Mouse (Mus musculus) frontal cortex, postnatal 25 days (tissue): Measurements from ENCODE around the gene Trpm3.

Source experiments
- DNase-seq, 2 experiments: peaks; one replicate each; pipeline ENCODE4 v3.0.0; 2022; ENCODE audit warnings: low spot score in 2 of 2

The Trpm3 gene

GRCm38 (mm10) chr19:22138590-22139421, at the start of gene Trpm3:
TSS of gene Trpm3 (plus strand) at chr19:22139046.
- peak; percentile 19 to 45 for DNase-seq

GRCm38 (mm10) chr19:22100582-22100981, 38.3 kb upstream of the Trpm3 start:
- no peak for DNase-seq

- DNase-seq, result no peak
Measured at GRCm38 (mm10) chr19:22103865-22104264, 35.0 kb upstream of the Trpm3 start.

- no peak for DNase-seq
Measured at GRCm38 (mm10) chr19:22104848-22105484, 33.9 kb upstream of the Trpm3 start.

DNA sequence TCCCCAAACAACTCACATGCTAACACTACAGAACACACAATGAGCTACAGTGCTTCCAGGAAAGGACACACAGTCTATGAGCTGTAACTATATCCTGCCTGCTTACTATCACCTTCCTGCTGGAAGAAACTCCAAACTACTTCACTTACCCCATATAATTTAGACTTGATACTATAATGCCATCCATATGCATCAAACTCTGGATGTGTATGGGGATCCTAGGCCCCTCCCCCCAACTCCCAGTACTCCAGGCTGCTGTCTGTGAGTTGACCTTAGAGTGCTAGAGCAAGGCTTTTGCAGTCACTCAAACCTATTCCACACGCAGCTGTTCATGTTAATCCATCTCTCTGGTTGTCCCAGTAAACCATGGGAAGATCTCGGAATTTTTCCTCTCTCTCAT, 33.2 kb upstream of the Trpm3 start:
- DNase-seq, result no peak

DNA sequence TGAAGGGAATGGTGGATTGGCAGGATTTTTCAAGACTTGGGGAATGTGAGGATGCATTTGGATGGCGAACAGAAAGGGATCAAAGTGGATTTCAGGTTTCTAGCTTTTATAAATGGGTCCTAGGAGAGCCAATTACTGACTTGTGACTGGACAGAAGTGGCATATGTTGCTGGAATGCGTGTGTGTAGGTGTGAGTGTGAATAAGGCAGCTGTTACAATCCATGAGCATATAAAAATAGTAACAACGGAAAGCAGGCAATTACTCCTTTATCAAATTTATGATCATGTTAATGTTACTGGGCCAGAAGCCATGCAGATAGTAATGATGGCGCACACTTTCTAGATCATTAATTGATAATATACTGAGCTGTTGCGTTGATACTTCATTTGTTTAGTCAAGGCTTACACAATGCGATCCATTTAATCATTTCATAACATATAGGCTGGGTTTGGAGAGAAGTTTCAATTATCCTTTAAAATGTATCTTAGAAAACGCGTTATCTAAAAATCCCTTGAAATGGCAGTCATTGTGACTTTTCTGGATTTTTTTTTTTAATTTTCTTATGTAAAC, 29.9 kb upstream of the Trpm3 start:
- no peak for DNase-seq

GRCm38 (mm10) chr19:22120976-22121375, 17.9 kb upstream of the Trpm3 start:
- no peak for DNase-seq

- no peak for DNase-seq
Measured at GRCm38 (mm10) chr19:22121631-22122030, 17.2 kb upstream of the Trpm3 start.

DNA sequence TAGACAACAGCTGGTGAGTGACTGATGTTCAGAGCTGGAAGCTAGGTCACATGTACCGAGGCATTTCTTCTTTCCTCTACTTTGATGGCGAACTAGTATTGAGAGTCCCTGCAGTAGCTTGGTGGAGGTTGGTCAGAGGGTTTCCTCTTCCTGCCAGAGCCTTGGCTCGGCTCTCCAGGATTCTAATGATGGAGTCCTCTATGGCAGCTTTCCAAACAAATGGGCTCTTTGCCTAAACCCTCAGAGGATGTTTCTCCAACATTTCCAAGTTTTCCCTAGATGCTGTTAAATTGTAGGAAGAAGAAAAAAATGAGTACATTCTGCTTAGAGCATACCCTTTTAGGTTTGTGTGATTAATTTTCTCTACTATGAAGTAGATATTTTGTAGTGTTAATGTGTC, 6.2 kb upstream of the Trpm3 start:
- no peak for DNase-seq

GRCm38 (mm10) chr19:22178549-22178948, 39.7 kb downstream of the Trpm3 start:
- DNase-seq, result no peak

DNA sequence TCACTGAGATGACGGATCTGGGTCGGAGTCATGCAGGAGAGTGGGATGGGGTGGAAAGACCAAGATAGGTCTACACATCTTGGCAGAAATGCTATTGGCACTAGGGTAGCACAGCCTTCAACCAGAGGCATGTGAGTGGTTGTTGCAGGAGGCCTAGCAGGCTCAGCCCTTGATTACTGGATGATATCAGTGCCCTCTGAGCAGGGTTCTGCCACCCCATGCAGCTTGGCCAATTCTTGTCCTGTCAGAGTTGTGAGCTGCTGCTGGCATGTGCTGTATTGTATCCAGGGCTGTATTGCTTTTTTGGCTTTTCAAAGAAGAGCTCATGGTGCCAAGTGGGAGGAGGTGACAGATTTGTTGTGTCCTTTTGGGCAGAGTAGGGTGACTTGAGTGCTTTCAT, 40.2 kb downstream of the Trpm3 start:
- DNase-seq, result no peak

DNA sequence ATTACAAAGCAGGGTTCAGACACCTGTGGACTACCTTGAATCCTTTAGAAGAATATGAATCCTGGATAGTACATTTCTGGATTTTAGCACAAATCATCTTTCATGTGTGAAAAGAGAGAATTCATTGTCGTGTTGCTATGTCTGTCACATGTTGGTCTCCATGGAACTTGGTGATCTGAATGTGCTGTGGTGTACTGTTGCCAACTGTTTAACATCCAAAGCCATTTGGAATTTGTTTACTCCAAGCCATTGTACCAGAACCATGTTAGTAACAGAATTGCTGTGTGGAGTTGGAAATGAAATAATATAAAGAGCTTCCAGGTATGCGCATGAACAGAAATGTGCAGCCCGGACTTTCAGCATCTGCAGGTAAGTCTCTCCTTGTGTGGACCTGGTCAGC, 41.3 kb downstream of the Trpm3 start:
- DNase-seq, result no peak

DNA sequence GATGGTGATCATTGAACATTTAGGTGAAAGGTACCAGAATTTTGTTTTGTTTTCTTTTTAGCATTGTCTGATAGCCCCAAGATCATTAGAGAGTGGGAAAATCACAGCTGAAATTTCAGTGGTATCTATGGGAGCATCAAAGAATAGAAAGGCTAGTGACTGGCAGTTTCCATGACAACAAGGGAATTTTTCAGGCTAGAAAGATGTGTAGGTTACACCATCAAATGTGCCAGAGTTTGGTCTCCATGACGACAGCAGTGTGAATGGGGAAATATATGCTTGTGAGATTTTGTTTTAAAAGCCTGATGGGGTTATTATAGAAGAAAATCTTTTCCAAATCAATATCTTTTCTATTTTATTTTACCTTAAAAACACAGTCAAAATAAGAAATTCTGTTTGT, 50.9 kb downstream of the Trpm3 start:
- DNase-seq, result no peak

DNA sequence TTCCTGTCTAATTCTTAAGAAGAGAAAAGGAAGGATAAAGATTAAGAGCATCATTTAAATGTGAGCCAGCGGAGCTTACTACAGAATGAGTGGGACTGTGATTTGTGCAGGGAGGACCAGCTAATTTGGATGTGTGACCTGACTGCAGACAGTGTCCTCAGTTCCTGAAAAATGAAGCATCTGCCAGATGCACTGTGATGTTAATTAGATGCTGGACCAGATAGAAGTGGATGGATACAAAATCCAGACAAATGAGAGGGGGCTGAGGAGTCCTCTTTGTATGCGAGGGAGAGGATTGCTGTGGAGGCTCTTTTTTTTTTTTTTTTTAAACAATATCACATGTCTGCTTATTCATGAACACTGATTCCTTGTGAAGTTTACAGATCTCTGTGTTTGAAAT, 83.7 kb downstream of the Trpm3 start:
- DNase-seq, result no peak

DNA sequence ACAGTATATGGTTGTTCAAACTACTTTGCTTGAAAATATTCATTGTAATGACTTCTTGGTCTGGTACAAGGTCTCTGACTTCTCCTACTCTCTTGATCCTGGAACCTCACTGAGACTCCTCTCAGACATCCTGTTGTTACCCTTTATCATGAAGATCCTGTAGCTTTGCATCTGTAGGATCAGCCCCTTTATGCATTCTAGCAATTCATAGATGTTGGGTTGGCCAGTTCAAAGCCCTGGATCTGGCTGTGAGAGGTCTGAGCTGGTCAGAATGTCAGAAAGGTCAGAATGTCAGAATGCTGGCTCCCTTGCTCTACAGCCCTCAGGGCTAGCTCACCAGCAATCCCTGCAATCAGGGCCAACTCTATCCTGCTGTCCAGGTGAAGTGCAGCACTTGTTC, 95.3 kb downstream of the Trpm3 start:
- no peak for DNase-seq

DNA sequence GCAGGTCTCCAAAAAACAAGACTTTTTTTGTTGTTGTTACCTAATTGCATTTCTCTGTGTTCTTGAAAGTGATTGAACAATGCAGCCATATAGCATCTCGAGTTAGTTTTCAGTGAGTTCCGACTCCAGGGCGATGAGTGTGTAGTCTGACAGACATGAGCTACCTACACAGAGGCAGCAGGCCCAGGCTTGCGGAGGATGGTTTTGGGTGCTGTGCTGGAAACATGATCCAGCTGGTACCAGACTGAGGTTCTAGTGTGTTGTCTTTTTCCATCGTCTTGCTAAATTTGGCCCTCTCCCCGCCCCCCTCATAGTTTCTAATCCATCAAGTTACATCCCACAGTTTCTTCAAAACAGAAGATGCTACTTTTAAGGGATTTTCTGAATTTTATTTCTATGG, 110.2 kb downstream of the Trpm3 start:
- DNase-seq, result peak; percentile 12 to 22

- no peak for DNase-seq
Measured at GRCm38 (mm10) chr19:22272916-22273315, 134.1 kb downstream of the Trpm3 start.

DNA sequence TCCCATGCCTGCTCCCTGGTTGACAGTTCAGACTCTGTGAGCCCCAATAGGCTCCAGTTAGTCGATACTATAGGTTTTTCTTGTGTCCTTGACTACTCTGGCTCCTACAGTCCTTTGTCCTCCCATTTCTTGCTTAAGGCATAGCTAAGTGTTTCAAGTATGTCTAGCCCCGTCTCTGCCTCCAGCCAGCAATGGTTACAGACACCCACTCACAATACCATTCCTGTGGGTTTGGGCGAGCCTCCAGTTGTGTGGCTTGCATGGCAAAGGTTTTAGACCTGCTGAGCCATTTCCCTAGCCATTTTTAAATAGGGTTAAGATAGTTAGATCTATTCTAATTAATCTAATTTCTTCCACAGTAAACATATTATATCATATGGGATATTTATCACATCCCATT, 145.8 kb downstream of the Trpm3 start:
- no peak for DNase-seq

DNA sequence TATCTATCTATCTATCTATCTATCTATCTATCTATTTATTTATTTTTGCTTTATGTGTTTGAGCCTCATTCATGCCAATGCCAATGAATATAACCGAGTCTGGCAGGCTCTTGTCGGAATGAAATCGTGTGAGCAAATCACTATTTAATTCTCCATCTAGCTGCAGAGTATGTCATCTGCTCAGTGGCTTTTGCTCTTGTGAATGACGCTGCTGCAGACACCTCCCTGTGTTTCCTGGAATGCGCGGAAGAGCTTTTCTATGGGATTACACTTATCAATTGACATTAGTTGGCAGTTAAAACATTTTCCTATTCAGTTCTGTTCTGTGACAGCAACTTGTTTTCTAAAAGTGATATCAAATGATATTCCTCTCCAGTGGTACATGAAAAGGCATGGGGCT, 153.8 kb downstream of the Trpm3 start:
- no peak for DNase-seq

DNA sequence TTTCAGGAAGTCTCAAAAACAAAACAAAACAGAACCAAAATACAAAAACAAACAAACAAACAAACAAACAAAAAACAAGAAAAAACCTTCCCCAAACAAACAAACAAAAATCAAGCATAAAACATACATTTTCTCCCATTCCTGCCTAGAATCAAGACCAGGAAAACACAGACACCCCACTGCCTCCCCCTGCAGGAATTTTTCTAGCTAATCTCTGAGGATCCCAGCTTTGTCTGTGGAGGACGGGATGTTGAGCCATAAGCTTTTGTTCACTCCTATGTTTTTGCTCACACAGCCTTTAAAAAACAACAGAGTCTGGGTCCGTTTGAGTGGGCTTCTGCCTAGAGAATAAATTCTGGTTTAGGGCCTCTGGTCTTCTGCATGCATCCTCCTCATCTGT, 162.1 kb downstream of the Trpm3 start:
- no peak for DNase-seq

DNA sequence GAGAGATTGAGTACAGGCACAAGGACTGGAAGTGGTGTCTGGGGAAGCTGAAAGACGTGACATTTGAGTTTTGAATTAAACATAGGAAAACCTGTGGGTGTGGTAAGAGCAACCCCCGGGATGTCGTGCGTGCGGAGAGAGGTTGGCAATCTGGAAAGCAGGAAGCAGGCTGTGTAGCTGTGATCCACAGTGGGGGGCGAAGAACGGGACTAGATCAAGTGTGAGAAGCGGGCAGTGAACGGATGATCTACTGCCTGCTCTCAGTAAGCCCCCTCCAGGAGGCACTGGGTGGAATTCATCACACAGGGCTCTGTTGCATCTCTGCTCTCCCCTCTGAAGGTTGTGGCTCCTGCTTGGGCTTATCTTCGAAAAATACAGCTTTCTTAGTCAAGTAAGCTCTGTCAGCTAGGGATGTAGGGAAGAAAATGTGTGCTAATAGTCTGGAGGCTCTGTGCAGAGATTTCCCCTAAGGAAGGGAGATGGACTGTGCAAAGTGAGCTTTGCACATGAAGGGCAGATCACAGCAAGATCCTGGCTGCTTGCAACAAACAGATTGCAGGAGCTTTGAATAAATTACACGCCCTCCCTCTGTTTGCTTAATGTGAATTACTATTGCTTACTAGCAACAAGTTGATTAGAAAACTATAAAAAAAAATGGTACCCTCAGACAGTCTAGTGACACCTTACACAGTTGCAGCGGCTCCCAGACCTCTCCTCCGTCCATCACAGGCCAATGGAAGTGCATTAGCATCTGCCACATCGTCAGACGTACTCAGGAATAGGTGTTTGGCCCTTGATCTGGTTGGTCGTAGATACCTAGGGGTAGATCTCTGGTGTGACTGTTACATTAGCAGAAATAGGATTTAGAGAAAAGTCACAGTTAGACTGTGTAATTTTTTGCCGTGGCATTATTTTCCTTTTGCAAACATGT, 164.4 kb downstream of the Trpm3 start:
- DNase-seq, result peak in 1 of 2 experiments; percentile 13
